Mouse (Mus musculus) ovary, postnatal 10 days (tissue): Measurements from ENCODE around the gene Llgl1.

Source experiments
- DNase-seq: peaks from one replicate; pipeline ENCODE4 v3.0.0; 2022; ENCODE audit warnings: low spot score

Gene Llgl1

GRCm38 (mm10) chr11:60699524-60700075 is at the start of gene Llgl1:
Gene Llgl1 (plus strand): TSS chr11:60699723.
- peak; percentile 68 for DNase-seq

GRCm38 (mm10) chr11:60696165-60696564 is 3.4 kb upstream of the Llgl1 start:
- no peak for DNase-seq

DNA sequence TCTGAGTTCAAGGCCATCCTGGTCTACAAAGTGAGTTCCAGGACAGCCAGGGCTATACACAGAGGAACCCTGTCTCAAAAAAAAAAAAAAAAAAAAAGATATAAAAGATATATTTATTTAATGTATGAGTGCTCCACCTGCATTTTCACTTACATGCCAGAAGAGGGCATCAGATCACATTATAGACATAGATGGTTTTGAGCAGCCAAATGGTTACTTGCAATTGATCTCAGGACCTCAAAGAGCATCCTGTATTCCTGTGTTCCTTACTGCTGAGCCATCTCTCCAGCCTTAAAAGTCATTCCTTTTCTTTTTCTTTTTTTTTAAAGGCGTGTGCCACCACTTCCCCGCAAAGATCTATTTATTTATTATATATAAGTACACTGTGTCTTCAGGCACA is 2.0 kb upstream of the Llgl1 start:
- no peak for DNase-seq

DNA sequence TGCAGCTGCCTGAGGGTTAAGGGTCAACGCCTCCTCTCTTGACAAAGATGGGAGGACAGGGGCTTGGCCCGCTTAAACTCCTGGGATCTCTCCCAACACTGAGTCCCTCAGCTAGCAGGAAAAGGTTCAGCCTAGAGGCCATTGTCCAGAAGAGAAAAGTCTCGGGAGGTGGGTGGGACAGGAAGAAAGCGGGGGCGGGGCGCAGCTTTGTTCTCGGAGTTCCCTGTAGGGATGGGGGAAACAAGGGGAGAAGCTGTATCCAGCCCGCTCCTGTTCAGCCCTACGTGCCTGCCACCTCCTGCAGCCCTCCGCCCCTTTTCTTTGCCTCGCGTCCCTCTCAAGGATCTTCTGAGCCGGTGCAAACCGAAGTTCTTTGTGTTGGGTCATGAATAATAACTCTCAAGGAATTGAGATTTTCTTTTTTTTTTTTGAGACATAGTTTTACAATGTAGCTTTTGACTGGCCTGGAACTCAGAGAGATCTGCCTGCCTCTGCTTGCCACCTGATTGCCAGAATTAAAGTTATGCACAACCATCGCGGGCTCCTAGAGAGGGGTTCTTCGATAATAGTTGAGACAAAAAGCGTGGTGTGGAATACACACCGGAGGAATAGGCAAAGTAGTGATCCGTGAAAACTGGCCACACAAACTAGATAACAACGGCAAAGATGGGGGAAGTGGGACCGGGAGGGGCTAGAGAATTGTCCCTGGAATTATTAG is 558 bp upstream of the Llgl1 start:
- peak; percentile 56 for DNase-seq

GRCm38 (mm10) chr11:60700320-60701185 is 1.0 kb downstream of the Llgl1 start:
- no peak for DNase-seq

- DNase-seq = no peak
Observed at GRCm38 (mm10) chr11:60701611-60702010, 2.1 kb downstream of the Llgl1 start.

DNA sequence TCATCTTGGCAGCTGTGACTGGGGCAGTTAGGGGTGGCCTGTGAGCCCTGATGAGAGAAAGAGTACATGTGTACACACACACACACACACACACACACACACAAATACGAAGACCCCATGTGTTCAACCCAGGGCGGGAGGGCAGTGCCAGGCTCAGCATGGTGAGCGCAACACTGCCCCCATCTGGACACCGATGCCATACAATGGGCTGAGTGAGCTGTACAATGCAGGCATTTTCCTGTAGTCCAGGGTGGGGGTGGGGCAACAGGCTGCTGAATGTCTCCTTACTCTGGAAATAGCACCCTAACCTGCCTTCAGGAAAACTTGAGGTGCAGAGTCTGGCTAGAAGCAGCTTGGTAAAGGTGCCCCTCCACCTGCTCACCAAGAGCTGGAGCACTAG is 3.6 kb downstream of the Llgl1 start:
- no peak for DNase-seq

GRCm38 (mm10) chr11:60704023-60704880 is 4.7 kb downstream of the Llgl1 start:
- no peak for DNase-seq

- no peak for DNase-seq
Observed at GRCm38 (mm10) chr11:60705255-60705654, 5.7 kb downstream of the Llgl1 start.

GRCm38 (mm10) chr11:60706076-60706475 is 6.6 kb downstream of the Llgl1 start:
- no peak for DNase-seq

GRCm38 (mm10) chr11:60706696-60707480 is 7.4 kb downstream of the Llgl1 start:
- DNase-seq = no peak

GRCm38 (mm10) chr11:60707672-60708071 is 8.1 kb downstream of the Llgl1 start:
- peak; percentile 41 for DNase-seq

DNA sequence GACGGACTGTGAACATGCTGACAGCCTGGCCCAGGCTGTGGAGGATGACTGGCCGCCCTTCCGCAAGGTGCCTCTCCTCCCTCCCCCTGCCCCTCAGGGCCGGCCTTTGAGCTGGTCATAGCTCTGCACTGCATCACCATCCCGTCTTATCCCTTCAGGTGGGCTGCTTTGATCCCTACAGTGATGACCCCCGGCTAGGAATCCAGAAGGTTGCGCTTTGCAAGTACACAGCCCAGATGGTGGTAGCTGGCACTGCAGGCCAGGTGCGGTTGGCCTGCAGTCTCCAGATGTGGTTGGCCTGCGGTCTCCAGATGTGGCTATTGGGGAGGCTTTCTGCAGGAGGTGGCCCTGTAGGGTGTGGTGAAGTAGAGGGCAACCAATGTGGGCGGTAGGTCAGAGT is 9.1 kb downstream of the Llgl1 start:
- DNase-seq = no peak

DNA sequence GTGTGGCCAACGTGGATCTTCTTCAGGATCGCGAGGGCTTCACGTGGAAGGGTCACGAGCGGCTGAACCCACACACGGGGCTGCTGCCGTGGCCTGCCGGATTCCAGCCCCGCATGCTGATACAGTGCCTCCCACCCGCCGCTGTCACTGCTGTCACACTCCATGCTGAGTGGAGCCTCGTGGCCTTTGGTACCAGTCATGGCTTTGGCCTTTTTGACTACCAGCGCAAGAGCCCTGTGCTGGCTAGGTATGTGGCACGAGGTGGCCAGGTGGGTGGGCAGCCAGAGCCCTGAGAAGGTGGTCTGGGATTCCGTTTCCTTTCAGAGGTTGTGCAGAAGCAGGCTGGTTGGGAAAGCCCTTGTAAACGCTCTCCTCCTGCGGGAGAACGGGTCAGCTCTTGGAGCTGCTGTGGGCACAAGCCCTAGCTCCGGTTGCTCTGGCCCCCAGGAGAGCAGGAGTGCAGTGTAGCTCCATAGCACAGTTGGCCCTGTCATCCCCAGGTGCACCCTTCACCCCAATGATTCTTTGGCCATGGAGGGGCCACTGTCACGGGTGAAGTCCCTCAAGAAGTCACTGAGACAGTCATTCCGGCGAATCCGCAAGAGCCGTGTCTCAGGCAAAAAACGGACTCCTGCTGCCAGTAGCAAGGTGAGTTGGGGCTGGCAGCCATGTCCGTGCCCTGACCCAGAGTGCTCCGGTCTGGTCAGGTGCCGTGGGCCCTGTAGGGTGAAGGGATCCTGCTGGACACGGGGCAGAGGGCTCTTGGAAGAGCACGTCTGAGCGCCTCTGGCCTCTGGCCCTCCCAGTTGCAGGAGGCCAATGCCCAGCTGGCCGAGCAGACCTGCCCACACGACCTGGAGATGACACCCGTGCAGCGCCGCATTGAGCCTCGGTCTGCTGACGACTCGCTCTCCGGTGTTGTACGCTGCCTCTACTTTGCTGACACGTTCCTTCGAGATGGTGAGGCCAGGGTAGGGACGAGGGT is 10.2 kb downstream of the Llgl1 start:
- DNase-seq = no peak

GRCm38 (mm10) chr11:60711218-60711617 is 11.7 kb downstream of the Llgl1 start:
- no peak for DNase-seq

DNA sequence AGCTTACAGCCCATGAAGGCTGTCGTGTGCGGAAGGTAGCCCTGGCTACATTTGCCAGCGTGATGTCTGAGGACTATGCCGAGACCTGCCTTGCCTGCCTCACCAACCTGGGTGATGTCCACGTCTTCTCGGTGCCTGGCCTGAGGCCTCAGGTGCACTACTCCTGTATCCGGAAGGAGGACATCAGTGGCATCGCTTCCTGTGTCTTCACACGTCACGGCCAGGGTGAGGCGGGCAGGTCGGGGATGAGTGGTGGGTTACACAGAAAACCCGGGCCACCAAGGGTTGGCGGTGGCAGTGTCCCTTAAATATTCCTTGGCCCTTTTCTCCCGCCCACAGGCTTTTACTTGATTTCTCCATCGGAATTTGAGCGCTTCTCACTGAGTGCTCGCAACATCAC is 12.5 kb downstream of the Llgl1 start:
- DNase-seq = no peak

DNA sequence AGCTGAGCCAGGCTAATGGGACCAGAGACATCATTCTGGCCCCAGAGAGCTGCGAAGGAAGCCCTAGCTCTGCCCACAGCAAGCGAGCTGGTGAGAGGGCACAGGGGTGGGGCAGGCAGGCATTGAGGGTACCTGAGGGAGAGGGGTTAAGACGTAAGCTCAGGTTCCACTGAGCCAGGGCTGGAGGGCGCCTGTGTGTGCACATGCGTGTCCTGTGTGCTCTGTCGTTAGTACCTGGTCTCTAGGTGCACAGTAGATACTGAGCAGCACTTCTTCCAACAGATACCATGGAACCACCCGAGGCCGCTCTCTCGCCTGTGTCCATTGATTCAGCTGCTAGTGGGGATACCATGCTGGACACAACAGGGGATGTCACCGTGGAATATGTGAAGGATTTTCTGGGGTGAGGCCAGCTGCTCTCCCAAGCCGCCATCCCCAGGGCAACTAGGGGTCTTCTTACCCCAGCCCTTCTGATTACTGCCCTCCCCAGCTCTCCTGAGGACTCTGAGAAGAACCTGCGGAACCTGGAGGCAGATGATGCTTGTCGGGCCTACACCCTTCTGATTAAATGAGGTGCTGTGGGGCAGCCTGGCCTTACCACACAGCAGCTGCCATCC is 13.2 kb downstream of the Llgl1 start:
- no peak for DNase-seq

DNA sequence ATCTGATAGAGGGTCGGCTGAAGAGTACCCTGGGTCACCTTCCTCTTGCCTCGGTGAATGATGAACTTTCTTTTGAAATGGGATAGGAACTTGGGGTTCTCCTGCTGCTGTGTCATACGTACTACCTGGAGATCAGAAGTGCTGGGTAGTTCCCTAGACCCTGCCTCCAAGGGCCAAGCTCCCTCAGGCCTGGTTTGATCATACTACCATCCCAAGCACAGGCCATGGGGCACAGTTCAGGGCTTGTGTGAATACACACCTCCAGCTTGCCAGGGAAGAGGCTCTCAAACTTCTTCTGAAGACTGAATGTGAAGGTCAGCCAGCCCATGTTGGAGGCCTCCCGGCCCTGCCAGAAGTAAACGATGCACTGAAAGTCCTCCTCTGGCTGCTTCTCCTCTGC is 16.3 kb downstream of the Llgl1 start:
- no peak for DNase-seq

DNA sequence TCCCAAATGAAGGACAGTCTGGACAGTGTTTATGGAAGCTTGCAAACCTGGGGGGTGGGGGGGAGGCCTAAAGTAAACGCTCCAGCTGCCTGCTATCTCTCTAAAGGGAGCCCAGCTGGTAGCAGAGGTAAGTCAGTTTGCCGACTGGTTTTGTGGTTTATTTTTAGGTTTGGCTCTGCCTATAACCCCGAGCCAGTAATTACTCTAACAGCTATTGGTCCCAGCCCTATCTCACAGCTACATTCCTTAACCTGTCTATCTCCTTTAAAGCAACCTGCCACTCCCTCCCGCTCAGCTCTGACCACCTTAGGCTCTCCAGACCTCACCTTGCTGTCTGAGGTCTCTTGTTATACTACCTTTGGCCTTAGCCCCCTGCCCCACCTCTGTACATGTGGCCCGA is 19.7 kb downstream of the Llgl1 start:
- DNase-seq = no peak
